Mouse (Mus musculus) embryo, embryonic 11 days (tissue): Measurements from ENCODE around the gene Ntrk3.

Experiments
- DNase-seq: peaks from one replicate; pipeline ENCODE4 v3.0.0-alpha.2; 2015

The Ntrk3 gene

DNA sequence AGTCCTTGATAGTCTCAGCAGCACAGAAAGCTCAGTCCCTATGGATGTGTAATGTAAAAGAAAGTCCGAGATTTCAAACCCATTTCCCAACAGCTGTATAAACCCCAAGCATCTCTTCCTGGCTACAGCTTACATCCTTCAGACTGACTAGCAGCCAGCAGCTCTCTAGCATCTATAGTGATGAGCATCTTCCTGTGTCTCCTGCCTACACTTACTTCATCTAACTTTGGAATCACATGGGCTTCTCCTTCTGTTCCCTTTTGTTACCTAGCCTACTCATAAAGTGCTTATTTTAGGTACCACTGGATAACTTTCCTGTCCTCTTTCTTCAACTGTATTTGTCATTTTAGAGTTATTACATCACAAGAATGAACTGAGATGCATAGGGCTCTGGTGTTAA lies 432.0 kb downstream of the Ntrk3 start:
- no peak for DNase-seq

DNA sequence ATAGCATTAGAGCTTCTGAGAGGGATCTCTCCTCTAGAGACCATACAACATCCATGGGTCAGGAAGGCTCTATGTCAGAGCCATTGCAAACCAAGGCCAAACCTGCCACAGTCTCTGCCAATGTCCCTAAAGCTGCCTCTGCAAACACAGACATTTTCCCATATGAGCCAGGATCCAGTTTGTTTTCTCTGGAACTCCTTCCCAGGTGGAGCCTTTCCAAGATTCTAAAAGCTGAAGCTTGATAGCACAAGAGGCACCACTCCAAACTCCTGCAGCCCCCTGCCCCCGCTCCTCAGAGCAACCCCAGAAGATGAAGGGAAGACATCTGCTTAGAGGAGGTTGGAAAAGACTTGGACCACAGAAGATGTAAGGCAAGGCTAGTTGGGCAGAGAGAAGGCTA lies 432.8 kb downstream of the Ntrk3 start:
- no peak for DNase-seq

DNA sequence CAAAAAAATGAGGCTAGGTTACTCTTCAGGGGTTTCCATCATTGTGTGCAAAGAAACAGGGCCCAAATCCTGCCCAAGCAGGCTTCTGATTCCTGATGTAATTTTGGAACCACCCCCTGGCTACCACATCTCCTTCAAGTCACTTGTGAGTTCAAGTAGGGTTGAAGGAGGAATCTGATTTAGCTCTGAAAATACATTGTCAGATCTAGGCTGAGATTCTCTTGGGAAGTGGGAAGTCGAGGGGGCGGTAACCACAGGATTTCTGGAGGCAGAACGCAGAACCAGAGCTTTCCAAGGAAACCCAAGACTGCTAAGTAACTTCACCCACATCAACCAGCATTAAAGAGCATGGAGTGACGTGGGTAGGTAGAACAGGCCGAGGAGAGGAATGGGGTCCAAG lies 440.5 kb downstream of the Ntrk3 start:
- DNase-seq, result no peak

GRCm38 (mm10) chr7:78294322-78294721 lies 443.5 kb downstream of the Ntrk3 start:
- DNase-seq, result no peak

DNA sequence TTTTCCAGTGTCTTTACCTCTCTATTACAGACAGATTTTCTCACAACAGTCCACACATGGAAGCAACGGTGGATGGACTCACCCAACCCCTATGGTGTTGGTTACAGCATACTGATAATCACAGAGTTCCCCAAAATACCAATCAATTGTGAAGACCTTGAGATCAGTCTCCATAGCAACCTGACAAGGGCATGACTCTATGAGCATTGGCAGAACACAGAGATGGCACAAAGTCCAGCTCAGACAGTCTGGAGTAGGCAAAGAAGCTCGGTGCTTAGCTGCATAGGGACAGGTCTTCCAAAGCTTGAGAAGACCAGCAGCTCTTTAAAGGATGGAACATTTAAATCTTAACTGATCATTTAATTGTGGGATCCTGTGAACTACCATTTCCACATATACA lies 447.6 kb downstream of the Ntrk3 start:
- no peak for DNase-seq

GRCm38 (mm10) chr7:78286516-78287238 lies 451.1 kb downstream of the Ntrk3 start:
- no peak for DNase-seq

DNA sequence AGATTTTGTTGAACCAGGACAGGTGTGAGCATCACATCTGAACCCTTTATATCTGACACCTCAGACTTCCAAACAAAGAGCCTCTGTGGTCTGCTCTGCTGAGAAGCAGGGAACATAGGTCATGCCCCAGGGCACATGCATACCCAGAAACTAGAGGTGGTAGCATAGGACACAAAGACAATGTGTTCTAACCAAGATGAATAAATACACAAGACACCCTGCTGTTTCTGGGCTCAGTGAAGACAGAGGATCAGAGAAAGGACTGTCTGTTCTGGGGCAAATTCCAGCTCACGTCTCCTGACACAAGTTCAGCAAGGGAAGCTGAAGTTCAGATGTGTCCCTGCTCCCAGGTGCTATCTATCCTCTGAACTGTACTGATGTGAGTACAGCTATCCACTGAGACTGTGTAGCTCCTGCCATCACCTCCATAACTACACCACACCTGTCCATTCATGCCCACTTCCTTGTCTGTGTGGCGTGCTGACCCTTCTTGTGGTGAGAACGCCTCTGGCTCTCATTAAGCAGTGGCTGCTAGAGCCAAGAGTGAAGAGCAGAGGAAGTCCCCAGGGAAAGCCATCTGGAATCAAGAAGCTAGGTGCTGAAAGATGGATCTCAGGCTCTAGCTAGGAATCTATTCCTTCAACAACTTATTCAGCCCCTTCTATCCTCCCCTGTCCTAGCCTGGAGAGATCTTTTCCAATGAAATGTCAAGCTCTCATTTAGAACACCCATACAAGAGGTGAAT lies 468.1 kb downstream of the Ntrk3 start:
- no peak for DNase-seq

GRCm38 (mm10) chr7:78267461-78268007 lies 470.3 kb downstream of the Ntrk3 start:
- DNase-seq, result peak; percentile 74

GRCm38 (mm10) chr7:78264432-78265002 lies 473.3 kb downstream of the Ntrk3 start:
- no peak for DNase-seq

DNA sequence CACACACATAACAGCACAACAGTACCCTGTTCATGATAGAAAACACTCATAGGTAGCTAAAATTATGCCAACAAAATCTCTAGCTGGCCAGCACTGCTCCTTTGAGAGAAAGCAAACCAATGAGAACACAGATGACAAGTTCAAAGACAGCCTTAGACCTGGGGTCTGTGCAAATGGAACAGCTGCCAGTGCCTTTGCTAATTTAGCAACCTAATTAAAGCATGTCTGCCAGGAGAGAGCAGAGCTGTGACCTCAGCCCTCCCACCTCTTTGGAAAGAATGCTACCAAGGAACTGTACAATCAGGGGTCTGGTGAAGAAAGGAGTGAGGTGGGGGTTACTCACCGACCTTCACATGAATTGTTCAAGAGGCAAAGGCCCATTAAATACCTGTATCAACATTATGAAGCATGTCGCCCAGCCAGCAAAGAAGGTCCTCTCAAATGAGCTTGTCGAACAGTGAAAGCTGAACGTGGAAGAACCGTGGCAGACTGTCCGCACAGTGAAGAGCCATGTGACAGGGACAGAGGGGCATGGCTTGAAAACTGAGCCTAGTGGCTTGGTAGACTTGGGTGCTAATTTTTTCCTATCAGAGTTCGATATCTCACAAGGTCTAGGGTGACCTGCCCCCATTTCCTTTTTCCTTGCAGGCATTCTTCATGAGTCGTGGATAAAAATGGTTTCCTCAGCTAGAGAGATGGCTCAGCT lies 476.2 kb downstream of the Ntrk3 start:
- DNase-seq, result no peak

DNA sequence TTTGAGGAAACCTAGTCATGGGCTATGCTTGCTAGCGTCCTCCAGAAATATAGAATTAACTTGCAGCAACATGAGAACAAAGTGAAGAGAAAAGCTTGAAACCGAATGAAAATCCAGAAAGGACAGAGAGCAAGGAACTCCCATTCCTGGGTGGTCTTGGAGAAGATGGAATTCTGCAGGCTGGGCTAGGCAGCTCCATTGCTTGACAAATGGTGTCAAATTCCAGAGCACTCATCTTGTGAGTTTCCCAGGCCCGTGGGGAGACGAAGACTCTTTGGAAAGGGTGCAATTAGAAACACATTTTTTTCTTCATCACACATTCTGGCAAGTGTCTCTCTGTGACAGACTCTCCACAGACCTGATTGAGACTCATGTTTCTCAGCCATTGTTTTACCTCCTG lies 479.7 kb downstream of the Ntrk3 start:
- DNase-seq, result peak; percentile 38

GRCm38 (mm10) chr7:78253777-78254385 lies 483.9 kb downstream of the Ntrk3 start:
- DNase-seq, result no peak

GRCm38 (mm10) chr7:78248119-78248642 lies 489.6 kb downstream of the Ntrk3 start:
- DNase-seq, result peak; percentile 14

DNA sequence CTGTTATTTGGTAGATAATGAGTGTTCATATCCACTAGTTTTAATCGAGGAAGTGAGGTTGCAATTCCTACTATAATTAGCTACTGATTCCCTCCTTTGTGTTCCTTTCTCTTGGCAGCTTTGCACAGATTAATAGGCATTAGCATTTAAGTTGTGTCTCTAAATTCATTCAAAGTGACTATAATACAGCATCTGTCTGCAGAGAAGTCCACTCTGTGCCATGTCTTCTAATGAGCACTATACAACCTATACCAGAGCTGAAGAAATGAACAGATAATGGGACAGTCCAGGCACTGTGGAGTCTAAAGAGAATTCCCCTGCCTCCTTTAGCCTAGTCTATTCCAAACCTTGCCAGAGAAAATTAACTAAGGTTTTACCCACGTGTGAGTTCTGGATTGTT lies 498.8 kb downstream of the Ntrk3 start:
- no peak for DNase-seq

GRCm38 (mm10) chr7:78221668-78222067 lies 516.1 kb downstream of the Ntrk3 start:
- no peak for DNase-seq

GRCm38 (mm10) chr7:78220949-78221348 lies 516.9 kb downstream of the Ntrk3 start:
- no peak for DNase-seq

GRCm38 (mm10) chr7:78190931-78191653 lies 546.7 kb downstream of the Ntrk3 start:
- peak; percentile 69 for DNase-seq

DNA sequence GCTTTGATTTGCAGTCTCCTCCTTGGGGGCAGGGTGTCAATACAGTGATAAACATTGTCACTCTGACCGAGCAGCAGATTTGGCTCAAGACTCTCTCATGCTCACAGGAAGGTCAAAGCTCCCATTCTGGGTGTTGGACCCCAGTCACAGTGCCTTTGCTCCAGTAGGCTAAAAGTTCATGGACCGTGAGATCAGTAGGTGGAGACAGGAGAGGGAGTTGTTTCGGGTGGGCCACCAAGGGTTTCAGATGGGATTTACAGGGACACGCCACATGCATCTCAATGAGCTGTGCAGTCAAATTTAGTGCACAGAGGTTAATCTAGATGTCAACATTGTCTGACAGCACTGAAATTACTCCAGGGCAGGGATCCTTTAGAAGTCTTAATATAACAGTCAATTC lies 552.2 kb downstream of the Ntrk3 start:
- DNase-seq, result no peak

DNA sequence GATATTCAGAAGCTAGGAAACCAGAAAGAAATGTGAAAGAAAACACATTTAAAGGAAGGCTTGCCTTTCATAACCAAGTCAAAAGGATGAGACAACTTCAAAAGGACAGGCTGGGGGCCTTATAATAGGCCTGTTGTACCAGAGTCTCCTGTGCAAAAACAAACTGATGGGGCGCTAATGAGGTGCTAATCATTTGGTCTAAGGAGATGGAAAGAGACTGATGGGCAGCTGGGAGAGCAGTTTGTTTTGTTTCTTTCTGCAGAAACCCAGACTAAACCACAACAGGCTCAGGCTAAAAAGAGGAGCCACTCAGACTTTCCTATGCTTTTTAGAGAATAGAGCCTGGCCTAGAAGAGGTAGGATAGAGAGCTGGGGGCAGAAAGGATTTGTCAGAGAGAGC lies 554.4 kb downstream of the Ntrk3 start:
- DNase-seq, result peak; percentile 4

- DNase-seq, result peak; percentile 56
Observed at GRCm38 (mm10) chr7:78179996-78180665, 557.7 kb downstream of the Ntrk3 start.

DNA sequence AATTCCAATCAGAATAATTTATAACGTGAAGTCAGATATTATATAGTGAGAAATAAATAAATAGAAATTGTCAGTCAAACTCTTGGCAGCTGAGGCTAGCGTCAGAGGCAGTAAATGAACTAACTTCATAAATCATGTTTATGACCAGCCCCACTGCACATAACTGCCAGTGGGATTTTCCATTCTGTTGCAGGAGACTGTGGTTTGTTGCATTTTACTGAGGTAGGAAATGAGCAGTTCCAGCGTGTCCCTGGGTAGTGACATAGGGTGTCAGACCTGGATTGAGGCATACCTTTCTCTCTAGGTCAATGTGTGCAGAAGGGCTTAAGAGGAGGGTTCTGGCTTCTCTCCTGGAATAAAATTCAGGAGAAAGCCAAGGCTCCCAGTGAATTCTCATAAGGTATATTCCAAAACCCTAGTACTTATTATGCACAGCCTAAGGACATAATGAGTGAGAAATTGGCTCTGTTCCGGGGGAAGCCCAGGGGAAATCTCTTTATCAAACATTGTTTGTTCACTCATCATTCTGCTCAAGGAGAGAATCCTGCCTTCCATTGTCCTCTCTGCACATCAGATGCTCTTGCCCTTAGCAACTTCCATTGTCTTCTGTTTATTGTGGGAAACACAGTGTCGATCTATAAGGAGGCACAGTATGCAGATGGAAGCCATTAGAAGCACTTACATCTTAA lies 565.4 kb downstream of the Ntrk3 start:
- no peak for DNase-seq
